Mouse (Mus musculus): ENCODE data around the gene Fam187b.

- TF ChIP-seq POLR2A (IDR thresholded peaks at IDR 0.05; ENCODE audit: insufficient read length, low read depth), result no peak
- TF ChIP-seq TCF12 (IDR thresholded peaks at IDR 0.05; ENCODE audit: insufficient read depth, poor library complexity, severe bottlenecking), result no peak
- TF ChIP-seq SRF (IDR thresholded peaks at IDR 0.05; ENCODE audit: control insufficient read depth, insufficient read length, low read depth), result no peak
- no peak for TF ChIP-seq REST (IDR thresholded peaks at IDR 0.05; ENCODE audit: insufficient read depth, insufficient read length)
- no peak for TF ChIP-seq E2F4 (IDR thresholded peaks at IDR 0.05; ENCODE audit: insufficient read depth)
- TF ChIP-seq POLR2AphosphoS2 (IDR thresholded peaks at IDR 0.05; ENCODE audit: insufficient read length, low read depth), result no peak
- TF ChIP-seq MYOD1 (IDR thresholded peaks at IDR 0.05; ENCODE audit: control insufficient read depth in 1 of 3, insufficient read length in 2 of 3, low read depth in 2 of 3), result no peak
- no peak for TF ChIP-seq USF1 (IDR thresholded peaks at IDR 0.05; ENCODE audit: low read depth)
- TF ChIP-seq MAX (IDR thresholded peaks at IDR 0.05; ENCODE audit: low read depth), result no peak
- no peak for TF ChIP-seq TCF3 (IDR thresholded peaks at IDR 0.05; ENCODE audit: insufficient read length, low read depth)
- no peak for TF ChIP-seq CEBPB (IDR thresholded peaks at IDR 0.05; ENCODE audit: insufficient read depth, poor library complexity, severe bottlenecking)
- no peak for TF ChIP-seq MYOG (IDR thresholded peaks at IDR 0.05; ENCODE audit: control insufficient read depth in 1 of 3, insufficient read depth in 1 of 3, insufficient read length in 2 of 3, low read depth in 2 of 3)
These were observed 20.4 kb downstream of the Fam187b start for GRCm38 (mm10) chr7:30993986-30994385.
